Mouse (Mus musculus): ENCODE data around the gene Dcdc2b.

The Dcdc2b gene

DNA sequence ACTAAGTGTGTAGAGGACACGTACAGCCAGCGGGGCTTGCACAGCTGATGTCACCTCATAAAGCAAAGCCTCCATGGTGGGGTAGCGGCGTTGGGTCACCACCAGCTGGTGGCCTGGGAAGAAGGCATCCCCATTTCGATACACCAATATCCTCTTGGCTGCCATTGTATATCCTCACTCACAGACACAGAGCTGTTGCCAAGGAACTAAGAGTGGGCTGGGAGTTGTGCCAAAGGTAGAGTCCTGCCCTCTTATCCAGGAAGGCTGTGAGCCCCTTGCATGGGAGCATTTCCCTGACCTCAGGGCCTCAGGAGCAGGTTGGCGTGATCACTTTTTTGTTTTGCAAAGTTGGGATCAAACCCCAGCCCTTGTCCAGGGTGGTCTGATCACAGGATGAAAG, at the start of gene Dcdc2b:
TSS of gene Dcdc2b (minus strand) at position 165 of the 400 bp plus-strand sequence.
- no peak for DNase-seq (ENCODE audit: extremely low read depth, low read depth, low spot score)

GRCm38 (mm10) chr4:129662255-129662813, 48.3 kb upstream of the Dcdc2b start:
- no peak for DNase-seq (ENCODE audit: extremely low read depth, low read depth, low spot score)

DNA sequence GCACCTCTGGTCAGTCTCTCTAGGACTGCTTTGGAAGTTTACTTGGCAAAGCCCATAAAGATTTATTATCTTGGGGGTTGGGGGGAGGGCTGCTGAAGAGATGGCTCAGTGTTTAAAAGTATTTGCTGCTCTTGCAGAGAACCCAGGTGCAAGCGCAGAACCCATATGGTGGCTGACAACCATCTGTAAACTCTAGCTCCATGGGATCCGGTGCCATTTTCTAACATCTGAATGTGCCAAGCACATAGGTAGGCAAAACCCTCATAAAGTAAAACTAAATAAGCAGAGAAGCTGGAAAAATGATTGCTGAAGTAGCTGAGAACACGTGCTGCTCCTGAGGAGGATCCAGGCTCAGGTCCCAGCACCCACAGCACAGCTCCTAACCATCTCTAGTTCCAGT, 47.5 kb upstream of the Dcdc2b start:
- no peak for DNase-seq (ENCODE audit: extremely low read depth, low read depth, low spot score)

GRCm38 (mm10) chr4:129654770-129655169, 40.7 kb upstream of the Dcdc2b start:
- DNase-seq (ENCODE audit: extremely low read depth, low read depth, low spot score), result no peak

DNA sequence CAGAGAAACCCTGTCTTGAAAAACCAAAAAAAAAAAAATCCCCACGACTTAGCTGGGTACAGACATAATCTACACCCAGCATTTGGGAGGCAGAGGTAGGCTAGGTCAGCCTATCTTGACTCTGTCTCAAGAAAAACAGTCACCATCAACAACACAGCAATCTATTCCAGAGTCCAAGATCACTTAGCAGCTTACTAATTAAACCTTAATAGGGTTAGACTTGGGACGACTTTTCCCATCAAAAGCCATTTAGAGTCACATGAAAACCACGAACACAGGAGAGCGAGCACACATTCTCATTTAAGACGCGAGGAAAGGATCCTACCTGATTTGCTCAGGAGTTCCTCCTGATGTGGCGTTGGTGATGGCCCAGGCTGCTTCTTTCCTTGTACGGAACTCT, 36.3 kb upstream of the Dcdc2b start:
- no peak for DNase-seq (ENCODE audit: extremely low read depth, low read depth, low spot score)

DNA sequence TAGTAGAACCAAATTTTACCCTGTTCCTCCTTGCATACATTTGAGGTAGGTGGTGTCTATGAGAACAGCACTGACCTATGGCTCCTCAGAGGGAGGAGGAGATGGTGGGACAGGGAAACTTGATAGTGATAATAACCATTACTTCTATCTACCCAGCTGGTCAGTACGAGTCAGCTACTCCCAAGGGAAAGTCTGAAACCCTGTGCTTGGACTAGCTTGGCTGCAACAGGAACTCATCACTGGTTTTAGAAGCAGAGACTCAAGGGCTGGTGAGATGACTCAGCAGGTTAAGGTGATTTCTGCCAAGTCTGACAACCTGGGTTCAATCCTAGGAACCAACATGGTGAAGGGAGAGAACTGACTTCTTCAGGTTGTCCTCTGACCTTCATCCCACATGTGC, 34.6 kb upstream of the Dcdc2b start:
- no peak for DNase-seq (ENCODE audit: extremely low read depth, low read depth, low spot score)

- no peak for DNase-seq (ENCODE audit: extremely low read depth, low read depth, low spot score)
Observed at GRCm38 (mm10) chr4:129645204-129645603, 31.1 kb upstream of the Dcdc2b start.

- no peak for DNase-seq (ENCODE audit: extremely low read depth, low read depth, low spot score)
Observed at GRCm38 (mm10) chr4:129641756-129642155, 27.7 kb upstream of the Dcdc2b start.

- peak; percentile 94 for DNase-seq (ENCODE audit: extremely low read depth, low read depth, low spot score)
Observed at GRCm38 (mm10) chr4:129640638-129641467, 26.8 kb upstream of the Dcdc2b start, which contains the start of gene Txlna. Gene Txlna (minus strand): TSS chr4:129641065.

DNA sequence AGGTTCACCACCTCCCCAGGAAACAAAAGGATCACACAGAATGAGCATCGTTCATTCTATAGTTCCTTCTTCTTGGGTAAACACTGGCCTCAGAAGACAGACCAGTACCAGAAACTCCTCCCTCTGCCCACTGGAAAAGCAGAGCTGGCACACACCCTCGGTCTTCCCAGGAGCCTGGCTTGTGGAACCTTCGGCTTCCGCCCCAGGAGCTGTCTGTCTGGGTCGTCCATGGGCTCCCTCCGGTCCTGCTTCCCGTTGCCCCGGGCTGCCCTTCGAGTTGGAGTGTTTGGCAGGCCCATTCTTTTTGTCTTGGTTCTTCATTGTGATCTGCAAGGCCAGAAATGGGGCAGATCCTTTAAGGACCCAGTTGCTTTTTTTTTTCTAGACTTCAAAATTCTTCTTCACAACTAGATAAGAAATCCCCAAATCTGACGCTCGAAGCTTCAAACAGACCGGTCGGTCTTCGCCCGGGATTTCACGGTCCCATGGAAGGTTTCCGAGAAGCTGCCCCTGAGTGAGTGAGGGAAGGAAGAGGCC, 26.1 kb upstream of the Dcdc2b start:
- DNase-seq (ENCODE audit: extremely low read depth, low read depth, low spot score), result peak; percentile 49

DNA sequence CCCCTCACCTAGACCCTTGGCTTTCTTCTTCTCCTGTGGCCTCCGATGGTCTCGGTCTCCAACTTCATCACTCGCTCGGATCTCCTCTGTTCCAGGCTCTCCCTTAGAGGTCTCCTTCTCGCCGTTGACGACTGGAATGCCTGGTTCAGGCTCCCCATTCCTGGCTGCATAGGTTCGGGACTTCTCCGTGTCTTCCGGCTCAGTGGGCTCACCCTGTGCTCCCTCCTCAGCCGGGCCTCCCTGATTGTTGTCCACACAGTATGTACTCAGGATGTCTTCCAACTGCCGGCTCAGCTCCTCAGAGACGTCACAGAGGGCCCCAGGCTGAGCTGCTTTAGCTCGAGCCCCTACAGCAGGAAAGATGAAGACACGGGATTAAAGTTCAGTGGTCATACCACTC, 25.2 kb upstream of the Dcdc2b start:
- DNase-seq (ENCODE audit: extremely low read depth, low read depth, low spot score), result no peak

GRCm38 (mm10) chr4:129633852-129634251, 19.8 kb upstream of the Dcdc2b start:
- DNase-seq (ENCODE audit: extremely low read depth, low read depth, low spot score), result no peak

GRCm38 (mm10) chr4:129631867-129632266, 17.8 kb upstream of the Dcdc2b start:
- peak; percentile 93 for DNase-seq (ENCODE audit: extremely low read depth, low read depth, low spot score)

GRCm38 (mm10) chr4:129630944-129631343, 16.9 kb upstream of the Dcdc2b start:
- peak; percentile 93 for DNase-seq (ENCODE audit: extremely low read depth, low read depth, low spot score)

DNA sequence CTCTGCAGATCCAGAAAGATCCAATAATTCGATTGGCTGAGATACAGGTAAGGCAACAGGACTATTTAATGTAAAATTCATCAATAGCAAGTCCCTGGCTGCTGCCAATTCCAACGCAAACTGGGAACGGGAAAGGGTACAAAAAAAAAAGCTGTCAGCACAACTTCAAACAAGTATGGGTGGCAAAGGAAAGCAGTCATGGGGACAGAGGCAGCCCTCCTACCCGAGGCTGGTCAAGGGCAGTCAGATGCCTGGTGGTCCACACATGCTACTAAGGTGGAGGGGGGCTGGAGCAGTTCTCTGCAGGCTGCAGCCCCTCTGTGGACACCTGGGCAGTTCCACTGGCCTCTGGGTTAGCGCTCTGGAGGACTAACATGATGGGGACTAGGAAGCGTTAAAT, 12.0 kb upstream of the Dcdc2b start:
- DNase-seq (ENCODE audit: extremely low read depth, low read depth, low spot score), result no peak

GRCm38 (mm10) chr4:129625496-129625895, 11.4 kb upstream of the Dcdc2b start:
- no peak for DNase-seq (ENCODE audit: extremely low read depth, low read depth, low spot score)

DNA sequence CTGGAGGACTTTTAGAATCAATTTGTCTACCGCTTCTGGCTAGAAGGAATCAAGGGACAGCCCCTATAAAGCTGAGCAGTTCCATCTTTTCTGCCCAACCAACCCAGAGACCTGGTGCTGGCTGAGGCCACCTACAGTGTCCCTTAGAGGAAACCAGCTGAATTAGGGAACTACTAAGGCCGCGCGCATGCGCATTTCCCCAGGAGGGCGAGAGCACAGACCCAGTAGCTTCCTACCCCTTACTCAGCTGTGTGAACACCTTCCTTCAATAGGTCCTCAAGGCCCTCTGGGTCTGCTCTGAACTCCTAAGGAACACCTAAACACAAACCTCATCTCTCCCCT, 10.9 kb upstream of the Dcdc2b start:
- no peak for DNase-seq (ENCODE audit: extremely low read depth, low read depth, low spot score)

GRCm38 (mm10) chr4:129624281-129625028, 10.4 kb upstream of the Dcdc2b start:
- DNase-seq (ENCODE audit: extremely low read depth, low read depth, low spot score), result no peak

DNA sequence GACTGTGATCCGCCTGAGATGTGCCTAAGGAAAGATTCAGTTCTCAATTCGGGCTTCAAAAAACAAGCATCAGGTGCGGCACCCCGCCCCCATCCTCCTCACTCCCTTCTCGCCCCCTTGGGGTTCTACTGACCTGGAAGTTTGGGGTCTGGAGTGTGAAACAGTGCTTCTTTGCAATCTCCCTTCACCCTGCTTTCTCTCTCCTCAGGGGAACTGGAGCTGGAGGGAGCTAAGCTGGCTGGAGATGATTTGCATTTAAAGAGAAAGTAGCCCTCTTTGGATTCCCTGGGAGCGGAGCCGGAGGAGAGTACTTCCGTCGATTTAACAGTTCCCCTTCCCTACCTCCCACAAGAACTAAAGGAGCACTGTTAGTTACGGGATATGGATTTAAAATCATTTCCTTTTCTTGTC, 9.6 kb upstream of the Dcdc2b start, which contains the start of gene Ccdc28b:
TSS of gene Ccdc28b (minus strand) at position 267 of the 411 bp plus-strand sequence.
- DNase-seq (ENCODE audit: extremely low read depth, low read depth, low spot score), result no peak

DNA sequence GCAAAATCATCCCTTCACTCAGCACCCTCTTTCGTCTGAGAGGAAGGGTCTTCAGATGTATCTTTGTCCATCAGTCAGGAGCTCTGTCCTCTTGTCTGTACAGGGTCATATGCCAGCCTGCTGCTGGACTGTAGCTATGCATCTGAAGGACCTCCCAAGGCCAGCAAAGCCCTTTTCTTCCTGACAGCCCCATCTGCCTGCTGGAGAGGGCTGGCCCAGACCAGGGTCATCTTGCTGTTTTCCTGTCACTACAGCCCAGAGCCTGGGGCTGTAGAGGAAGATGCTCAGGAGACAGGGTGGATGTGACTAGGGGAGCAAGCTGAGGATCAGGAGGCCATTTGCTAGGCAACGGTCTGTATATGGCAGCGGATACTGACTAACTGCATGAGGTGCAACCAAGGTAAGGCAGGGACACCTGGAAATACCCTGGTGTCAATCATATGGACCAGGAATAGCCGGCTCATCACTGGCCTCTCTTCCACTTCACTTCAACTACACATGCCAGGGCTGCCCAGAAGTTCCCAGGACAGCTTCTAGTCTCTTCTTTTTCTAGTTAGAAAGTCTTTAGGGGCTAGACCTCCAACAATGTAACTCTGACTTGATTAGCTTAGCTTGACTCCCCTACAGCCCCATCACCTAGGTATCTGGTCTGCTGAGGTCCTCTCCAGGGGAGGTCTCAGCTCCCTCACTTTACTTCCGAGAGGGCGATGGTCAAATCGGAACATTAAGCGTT, 8.9 kb upstream of the Dcdc2b start:
- DNase-seq (ENCODE audit: extremely low read depth, low read depth, low spot score), result no peak
